Mouse (Mus musculus) central nervous system, embryonic 11.5 days (tissue): Measurements from ENCODE around the gene Sh2d1a. TPM values are rescaled to one million over a fixed set of nuclear protein-coding genes. Genes with fewer than 3 reads are reported as not detected.

Source experiments
- polyA plus RNA-seq: library from polyadenylated mRNA; depleted of rRNA; stranded (reverse); fragments of >200 nt; gene quantifications from 2 replicates; pipeline ENCODE4 v1.2.3, GENCODE M21; 2012; rRNA removed

Sh2d1a gene
- 0.16 TPM in 2 replicates for polyA plus RNA-seq

GRCm38 (mm10) chrX:42502291-42503043 lies at the start of gene Sh2d1a:
Gene Sh2d1a, plus strand, starts transcription at chrX:42502453.

GRCm38 (mm10) chrX:42489446-42489845 lies 12.8 kb upstream of the Sh2d1a start, which contains the start of gene Tex13c2:
Gene Tex13c2, plus strand, starts transcription at chrX:42489691.

Other genes with a start within 250 kb of the Sh2d1a start
- gene Tex13c2, start 12.8 kb upstream of the Sh2d1a start, polyA plus RNA-seq, result not detected in 2 replicates